In the genomic region with DNA sequence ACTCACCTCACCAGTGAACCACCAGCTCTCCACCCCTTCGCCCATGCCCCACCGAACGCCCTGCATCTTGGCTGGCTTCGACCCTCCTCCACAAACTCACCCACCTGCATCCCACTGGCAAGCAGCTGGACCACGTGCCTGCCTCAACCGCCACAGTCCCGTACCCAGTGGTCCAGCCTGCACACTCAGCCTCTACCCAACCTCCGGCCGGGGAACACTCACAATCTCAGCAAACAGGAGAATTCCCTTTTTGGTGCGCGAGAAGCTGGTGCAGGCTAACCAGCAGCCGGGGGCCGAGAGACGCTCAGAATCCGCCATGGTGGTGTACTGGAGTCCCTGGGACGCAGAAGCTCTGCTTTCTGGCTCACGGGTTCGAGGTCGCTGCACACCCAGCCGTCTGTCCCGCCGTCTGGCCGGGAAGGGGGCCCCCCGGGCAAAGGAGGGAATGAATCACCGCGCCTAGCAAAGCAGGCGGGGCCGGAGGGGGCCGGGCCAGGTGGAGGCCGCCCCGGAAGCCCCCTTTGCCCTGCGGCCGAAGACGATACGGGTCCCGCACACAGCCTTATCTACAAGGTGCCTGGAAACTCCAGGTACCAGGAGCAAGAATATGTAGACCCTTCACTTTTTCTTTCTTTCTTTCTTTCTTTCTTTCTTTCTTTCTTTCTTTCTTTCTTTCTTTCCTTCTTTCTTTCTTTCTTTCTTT, we compare ENCODE assay signal across 8 mouse cellular contexts. TPM values are rescaled to one million over a fixed set of nuclear protein-coding genes. Genes with fewer than 3 reads are reported as not detected.
DNase-seq lines count a peak whose midpoint lies in the region; ATAC-seq lines count a peak whose summit lies in the region.

A gene (minus strand): TSS at position 470 of the 703 bp plus-strand sequence.

- H3K27ac ChIP-seq in forebrain, embryonic 13.5 days = peak within 1 kb of the TSS; percentile 65
- H3K27ac ChIP-seq in limb, embryonic 13.5 days = peak within 1 kb of the TSS; percentile 55; the same call in 1 of the 2 replicates
- H3K27ac ChIP-seq in midbrain, embryonic 15.5 days = no peak within 1 kb of the TSS

- H3K27me3 ChIP-seq in forebrain, embryonic 13.5 days = no peaks in the 10 kb centered on the region
- no peaks in the 10 kb centered on the region for H3K27me3 ChIP-seq in limb, embryonic 13.5 days
- H3K27me3 ChIP-seq in midbrain, embryonic 15.5 days (replicated peaks) = no peaks in the 10 kb centered on the region; the same call in 1 of the 2 replicates

- peak; percentile 26 to 41 for DNase-seq in cerebellum, postnatal 25 days
- no peak for DNase-seq in cerebellum, adult 8-10 months
- peak; percentile 52 to 56 for DNase-seq in adrenal gland, adult 18-20 months (ENCODE audit: low spot score in 2 of 2)
- DNase-seq in heart, postnatal 4 days = peak; percentile 53
- DNase-seq in urinary bladder, postnatal 25 days (ENCODE audit: low spot score) = peak; percentile 43

- H3K36me3 ChIP-seq in forebrain, embryonic 13.5 days (ENCODE audit: poor library complexity, severe bottlenecking) = peaks cover 8% of the 10 kb centered on the region; the same call in 1 of the 2 replicates
- peaks cover 17% of the 10 kb centered on the region for H3K36me3 ChIP-seq in limb, embryonic 13.5 days
- H3K36me3 ChIP-seq in midbrain, embryonic 15.5 days (replicated peaks) = no peaks in the 10 kb centered on the region

- 18% methylated on average over 20 of the region's 36 CpGs for WGBS in forebrain, embryonic 13.5 days
- 18% methylated on average over 33 of the region's 36 CpGs for WGBS in limb, embryonic 13.5 days
- WGBS in midbrain, embryonic 15.5 days = 28% methylated on average over 36 of the region's 36 CpGs

- no peaks in the 10 kb centered on the region; the same call in 1 of the 2 replicates for H3K9me3 ChIP-seq in forebrain, embryonic 13.5 days (replicated peaks)
- H3K9me3 ChIP-seq in limb, embryonic 13.5 days = no peaks in the 10 kb centered on the region
- no peaks in the 10 kb centered on the region for H3K9me3 ChIP-seq in midbrain, embryonic 15.5 days

- H3K9ac ChIP-seq in forebrain, embryonic 13.5 days = peak within 1 kb of the TSS; percentile 59
- peak within 1 kb of the TSS; percentile 66 for H3K9ac ChIP-seq in limb, embryonic 13.5 days
- H3K9ac ChIP-seq in midbrain, embryonic 15.5 days = peak within 1 kb of the TSS; percentile 32; the same call in 1 of the 2 replicates

- H3K4me2 ChIP-seq in forebrain, embryonic 13.5 days = peak within 1 kb of the TSS; percentile 58
- peak within 1 kb of the TSS; percentile 62 for H3K4me2 ChIP-seq in limb, embryonic 13.5 days (replicated peaks)
- H3K4me2 ChIP-seq in midbrain, embryonic 15.5 days = peak within 1 kb of the TSS; percentile 46

- ATAC-seq in forebrain, embryonic 13.5 days = peak; percentile 72
- ATAC-seq in limb, embryonic 13.5 days (ENCODE audit: low FRiP score, low read depth) = peak; percentile 45
- peak; percentile 17; the same call in 1 of the 2 replicates for ATAC-seq in midbrain, embryonic 15.5 days (replicated peaks)

- H3K4me1 ChIP-seq in forebrain, embryonic 13.5 days = no peaks in the 10 kb centered on the region
- peaks cover 18% of the 10 kb centered on the region for H3K4me1 ChIP-seq in limb, embryonic 13.5 days
- H3K4me1 ChIP-seq in midbrain, embryonic 15.5 days = no peaks in the 10 kb centered on the region; the same call in 1 of the 2 replicates

- H3K4me3 ChIP-seq in forebrain, embryonic 13.5 days = peak within 1 kb of the TSS; percentile 43
- peak within 1 kb of the TSS; percentile 52 for H3K4me3 ChIP-seq in limb, embryonic 13.5 days
- peak within 1 kb of the TSS; percentile 34 for H3K4me3 ChIP-seq in midbrain, embryonic 15.5 days

RNA-seq across cellular contexts. Expression of the gene that starts here (rescaled TPM):
- 10 to 100 TPM; 54.4 to 68.4 TPM for total RNA-seq in adrenal gland, adult 18-20 months (2021)
- 45.7 and 50.5 TPM in 2 replicates for polyA plus RNA-seq in forebrain, embryonic 13.5 days (2015; fragmentation: Nextera tagmentation; extraction: Ambion mirVana)
- total RNA-seq in heart, postnatal 4 days (2021) = 100 to 1,000 TPM; 101 to 115 TPM
- polyA plus RNA-seq in limb, embryonic 13.5 days (2015; fragmentation: Nextera tagmentation; extraction: Ambion mirVana) = 108 and 114 TPM in 2 replicates
- 17.5 and 19.7 TPM in 2 replicates for polyA plus RNA-seq in midbrain, embryonic 15.5 days (2015; fragmentation: Nextera tagmentation; extraction: Ambion mirVana)

Comparison
In these comparisons a context has a peak if more than half of its experiments do, and no peak if none do; other contexts are left out.
1. ATAC-seq: peak in every context shown above with its lines; median percentile 72 in forebrain, embryonic 13.5 days; 45 in limb, embryonic 13.5 days; 17 in midbrain, embryonic 15.5 days.